Mouse (Mus musculus): ENCODE data around the gene Fam240a.

DNA sequence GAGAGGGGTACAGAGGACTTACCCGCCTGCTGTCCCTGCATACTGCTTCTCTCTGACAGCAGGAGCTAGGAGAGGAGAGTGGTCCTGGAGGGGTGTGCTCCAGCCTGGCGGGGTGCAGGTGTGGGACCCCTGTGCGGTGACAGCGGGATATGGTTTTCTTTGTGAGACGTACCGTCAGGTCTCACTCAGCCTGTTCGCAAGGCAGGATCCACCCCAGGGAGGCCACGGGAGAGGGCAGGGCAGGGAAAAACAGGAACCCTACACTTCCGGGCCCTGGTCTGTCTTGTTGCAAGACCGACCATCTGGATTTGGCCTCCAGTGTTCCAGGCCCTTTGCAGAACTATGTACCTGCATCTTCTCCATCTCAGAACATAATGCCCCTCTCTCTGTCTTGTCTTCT lies 23.2 kb downstream of the Fam240a start:
- TF ChIP-seq POLR2A (IDR thresholded peaks at IDR 0.05; ENCODE audit: extremely low read depth, insufficient read depth, low read length) (no peak), CTCF (IDR thresholded peaks at IDR 0.05; ENCODE audit: extremely low read depth, insufficient read depth, low read length) (no peak)
